Mouse (Mus musculus) myocyte (in vitro differentiated cells): ENCODE results near the gene Myom1. TPM values are rescaled to one million over a fixed set of nuclear protein-coding genes. Genes with fewer than 3 reads are reported as not detected.

Experiments
- H3K27me3 ChIP-seq: one replicate; pipeline ENCODE4 v1.6.1; 2011; ENCODE audit not compliant: control insufficient read depth, insufficient read depth, insufficient read length
- H3K36me3 ChIP-seq: one replicate; pipeline ENCODE4 v1.6.1; 2011; ENCODE audit not compliant: control insufficient read depth, insufficient read depth
- H3K4me2 ChIP-seq: one replicate; pipeline ENCODE4 v1.6.1; 2011; ENCODE audit warnings: low read depth, control low read depth
- H3K4me3 ChIP-seq: one replicate; pipeline ENCODE4 v1.5.1; 2011; ENCODE audit warnings: mild to moderate bottlenecking, control low read depth, moderate library complexity
- H3K79me2 ChIP-seq: one replicate; pipeline ENCODE4 v1.6.1; 2011; ENCODE audit not compliant: control insufficient read depth, insufficient read depth
- H3ac ChIP-seq: one replicate; pipeline ENCODE4 v1.6.1; 2011; ENCODE audit not compliant: control insufficient read depth, insufficient read length
- CEBPB ChIP-seq: IDR thresholded peaks from 2 replicates; pipeline ENCODE4 v1.6.1; 2011; ENCODE audit warnings: mild to moderate bottlenecking, moderate library complexity; ENCODE audit not compliant: poor library complexity, insufficient read depth, severe bottlenecking
- E2F4 ChIP-seq: IDR thresholded peaks from one replicate; pipeline ENCODE4 v1.6.1; 2011; ENCODE audit warnings: mild to moderate bottlenecking, control low read depth, moderate library complexity; ENCODE audit not compliant: insufficient read depth
- MAX ChIP-seq: IDR thresholded peaks from one replicate; pipeline ENCODE4 v1.6.1; 2011; ENCODE audit warnings: low read depth, mild to moderate bottlenecking, control low read depth
- MYOD1 ChIP-seq, 3 experiments: IDR thresholded peaks; one replicate each; pipeline ENCODE4 v1.6.1; 2011; ENCODE audit warnings: control low read depth in 2 of 3, low read depth in 2 of 3, mild to moderate bottlenecking in 2 of 3, moderate library complexity in 1 of 3; ENCODE audit not compliant: insufficient read length in 2 of 3, control insufficient read depth in 1 of 3
- MYOG ChIP-seq, 3 experiments: IDR thresholded peaks; one replicate each; pipeline ENCODE4 v1.6.1; 2011; ENCODE audit warnings: control low read depth in 2 of 3, low read depth in 2 of 3, mild to moderate bottlenecking in 2 of 3; ENCODE audit not compliant: insufficient read length in 2 of 3, control insufficient read depth in 1 of 3, insufficient read depth in 1 of 3
- POLR2A ChIP-seq: IDR thresholded peaks from one replicate; pipeline ENCODE4 v1.6.1; 2011; ENCODE audit warnings: low read depth, mild to moderate bottlenecking, control low read depth, moderate library complexity; ENCODE audit not compliant: insufficient read length
- POLR2AphosphoS2 ChIP-seq: IDR thresholded peaks from one replicate; pipeline ENCODE4 v1.6.1; 2011; ENCODE audit warnings: low read depth, control low read depth; ENCODE audit not compliant: insufficient read length
- REST ChIP-seq: IDR thresholded peaks from one replicate; pipeline ENCODE4 v1.6.1; 2011; ENCODE audit warnings: mild to moderate bottlenecking, control low read depth, moderate library complexity; ENCODE audit not compliant: insufficient read depth, insufficient read length
- SRF ChIP-seq: IDR thresholded peaks from one replicate; pipeline ENCODE4 v1.6.1; 2011; ENCODE audit warnings: low read depth; ENCODE audit not compliant: control insufficient read depth, insufficient read length
- TCF12 ChIP-seq: IDR thresholded peaks from one replicate; pipeline ENCODE4 v1.6.1; 2011; ENCODE audit warnings: mild to moderate bottlenecking, control low read depth; ENCODE audit not compliant: poor library complexity, insufficient read depth, severe bottlenecking
- TCF3 ChIP-seq: IDR thresholded peaks from one replicate; pipeline ENCODE4 v1.6.1; 2011; ENCODE audit warnings: low read depth, control low read depth; ENCODE audit not compliant: insufficient read length
- USF1 ChIP-seq: IDR thresholded peaks from one replicate; pipeline ENCODE4 v1.6.1; 2011; ENCODE audit warnings: low read depth, mild to moderate bottlenecking, control low read depth, moderate library complexity
- polyA plus RNA-seq: library from polyadenylated mRNA; unstranded; fragments of >200 nt; fragmentation: generic; extraction: Trizol; gene quantifications from one replicate; pipeline ENCODE4 v1.2.1, GENCODE M21; 2012; ENCODE audit warnings: missing spikeins

Myom1 gene
- polyA plus RNA-seq, 1 experiment = 52.7 TPM

DNA sequence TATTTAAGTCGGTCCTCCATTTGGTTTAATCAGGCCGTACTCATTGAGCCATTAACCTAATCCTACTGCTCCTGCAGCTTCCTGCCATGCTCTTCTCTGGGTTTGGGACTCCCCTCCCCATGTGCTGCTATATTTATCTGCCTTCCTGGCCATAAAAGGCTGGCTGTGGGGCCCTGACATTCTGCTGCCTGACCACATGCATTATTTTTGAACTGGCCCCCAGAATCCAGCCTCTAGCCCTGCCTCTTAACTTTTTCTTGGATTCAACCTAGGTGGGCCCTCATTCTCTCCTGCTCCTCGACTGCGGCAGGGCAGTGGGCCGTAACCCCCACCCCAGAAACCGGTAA, 16.8 kb downstream of the Myom1 start:
- Histone ChIP-seq H3ac (no peak overlapping the region), H3K36me3 (no peaks in the 10 kb centered on the region), H3K4me3 (peak overlapping the region; percentile 16), H3K27me3 (no peaks in the 10 kb centered on the region), H3K79me2 (no peaks in the 10 kb centered on the region), H3K4me2 (peak overlapping the region; percentile 48)
- TF ChIP-seq REST (no peak), MYOG (IDR thresholded peaks at IDR 0.05; ENCODE audit: control insufficient read depth in 1 of 3, insufficient read depth in 1 of 3, insufficient read length in 2 of 3, low read depth in 2 of 3) (no peak), POLR2AphosphoS2 (no peak), SRF (peak; percentile 84), TCF3 (no peak)

- H3K4me2 ChIP-seq = peak overlapping the region; percentile 48
- H3ac ChIP-seq = no peak overlapping the region
- H3K27me3 ChIP-seq = no peaks in the 10 kb centered on the region
- H3K4me3 ChIP-seq = peak overlapping the region; percentile 16
- no peaks in the 10 kb centered on the region for H3K79me2 ChIP-seq
- H3K36me3 ChIP-seq = no peaks in the 10 kb centered on the region
- TF ChIP-seq POLR2AphosphoS2 = no peak
- TF ChIP-seq TCF3 = no peak
- no peak for TF ChIP-seq E2F4
- no peak for TF ChIP-seq MYOG (IDR thresholded peaks at IDR 0.05; ENCODE audit: control insufficient read depth in 1 of 3, insufficient read depth in 1 of 3, insufficient read length in 2 of 3, low read depth in 2 of 3)
- TF ChIP-seq SRF = no peak
- TF ChIP-seq USF1 = no peak
- no peak for TF ChIP-seq TCF12
- no peak for TF ChIP-seq CEBPB
- TF ChIP-seq MAX = no peak
- no peak for TF ChIP-seq REST
- TF ChIP-seq MYOD1 (IDR thresholded peaks at IDR 0.05; ENCODE audit: control insufficient read depth in 1 of 3, insufficient read length in 2 of 3, low read depth in 2 of 3) = no peak
- no peak for TF ChIP-seq POLR2A
Observed at GRCm38 (mm10) chr17:71019860-71020259, 17.4 kb downstream of the Myom1 start.

DNA sequence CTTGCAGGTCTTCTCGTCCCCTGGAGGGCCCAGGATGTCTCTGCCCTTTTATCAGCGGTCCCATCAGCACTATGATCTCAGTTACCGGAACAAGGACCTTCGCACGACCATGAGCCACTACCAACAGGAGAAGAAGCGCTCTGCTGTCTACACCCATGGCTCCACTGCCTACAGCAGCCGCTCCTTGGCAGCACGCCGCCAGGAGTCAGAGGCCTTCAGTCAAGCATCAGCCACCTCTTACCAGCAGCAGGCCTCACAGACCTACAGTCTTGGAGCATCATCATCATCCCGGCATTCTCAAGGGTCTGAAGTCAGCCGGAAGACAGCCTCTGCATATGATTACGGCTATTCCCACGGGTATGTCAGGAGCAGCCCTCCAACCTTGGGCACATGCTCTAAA, 20.4 kb downstream of the Myom1 start:
- Histone ChIP-seq H3K36me3 (no peaks in the 10 kb centered on the region), H3K4me3 (no peak overlapping the region), H3K79me2 (no peaks in the 10 kb centered on the region), H3K27me3 (no peaks in the 10 kb centered on the region), H3ac (no peak overlapping the region), H3K4me2 (no peak overlapping the region)
- TF ChIP-seq MAX (no peak), POLR2AphosphoS2 (no peak), E2F4 (no peak), REST (no peak), SRF (no peak), MYOG (IDR thresholded peaks at IDR 0.05; ENCODE audit: control insufficient read depth in 1 of 3, insufficient read depth in 1 of 3, insufficient read length in 2 of 3, low read depth in 2 of 3) (no peak), MYOD1 (IDR thresholded peaks at IDR 0.05; ENCODE audit: control insufficient read depth in 1 of 3, insufficient read length in 2 of 3, low read depth in 2 of 3) (no peak), TCF3 (no peak), CEBPB (no peak), POLR2A (no peak), USF1 (no peak), TCF12 (no peak)

- Histone ChIP-seq H3ac (no peak overlapping the region), H3K4me2 (no peak overlapping the region), H3K4me3 (no peak overlapping the region), H3K79me2 (no peaks in the 10 kb centered on the region), H3K27me3 (no peaks in the 10 kb centered on the region), H3K36me3 (no peaks in the 10 kb centered on the region)
- no peak for TF ChIP-seq TCF12
- TF ChIP-seq CEBPB = no peak
- TF ChIP-seq MAX = no peak
- no peak for TF ChIP-seq MYOG (IDR thresholded peaks at IDR 0.05; ENCODE audit: control insufficient read depth in 1 of 3, insufficient read depth in 1 of 3, insufficient read length in 2 of 3, low read depth in 2 of 3)
- TF ChIP-seq USF1 = no peak
- no peak for TF ChIP-seq SRF
- TF ChIP-seq E2F4 = no peak
- TF ChIP-seq POLR2AphosphoS2 = no peak
- no peak for TF ChIP-seq REST
- no peak for TF ChIP-seq POLR2A
- no peak for TF ChIP-seq MYOD1 (IDR thresholded peaks at IDR 0.05; ENCODE audit: control insufficient read depth in 1 of 3, insufficient read length in 2 of 3, low read depth in 2 of 3)
- TF ChIP-seq TCF3 = no peak
Observed at GRCm38 (mm10) chr17:71024071-71024470, 21.6 kb downstream of the Myom1 start.

- no peak overlapping the region for H3K4me3 ChIP-seq
- no peak for TF ChIP-seq MYOG (IDR thresholded peaks at IDR 0.05; ENCODE audit: control insufficient read depth in 1 of 3, insufficient read depth in 1 of 3, insufficient read length in 2 of 3, low read depth in 2 of 3)
- no peak for TF ChIP-seq REST
- TF ChIP-seq TCF3 = no peak
- TF ChIP-seq TCF12 = no peak
- no peak for TF ChIP-seq USF1
- no peak for TF ChIP-seq SRF
- no peak overlapping the region for H3ac ChIP-seq
- H3K27me3 ChIP-seq = no peaks in the 10 kb centered on the region
- H3K79me2 ChIP-seq = no peaks in the 10 kb centered on the region
- no peak overlapping the region for H3K4me2 ChIP-seq
- H3K36me3 ChIP-seq = no peaks in the 10 kb centered on the region
Observed at GRCm38 (mm10) chr17:71025922-71026321, 23.5 kb downstream of the Myom1 start.
